Mouse (Mus musculus): Measurements from ENCODE around the gene Ube2v1. TPM values are rescaled to one million over a fixed set of nuclear protein-coding genes. Genes with fewer than 3 reads are reported as not detected.

Gene Ube2v1
- polyA plus RNA-seq, 1 experiment from 2014 or later, result 259 TPM

- no peak for ATAC-seq
- Histone ChIP-seq H3K4me3 (no peak overlapping the region), H3K9me3 (replicated peaks) (no peaks in the 10 kb centered on the region), H3K4me1 (peaks cover 50% of the 10 kb centered on the region), H3K36me3 (no peaks in the 10 kb centered on the region), H3K27ac (0 out of 2 replicates have a peak overlapping the region, but pooled peaks have one; percentile 15), H3K4me2 (no peak overlapping the region), H3K9ac (no peak overlapping the region), H3K27me3 (replicated peaks) (0 out of 2 replicates have a peak, but pooled peaks cover 5% of the 10 kb centered on the region)
- 45% methylated on average over 10 of the region's 10 CpGs for WGBS (ENCODE audit: insufficient replicate concordance)
Observed at GRCm38 (mm10) chr2:167583161-167583952, 48.5 kb downstream of the Ube2v1 start.

GRCm38 (mm10) chr2:167578521-167578920 is 53.4 kb downstream of the Ube2v1 start:
- H3K4me2 ChIP-seq, result no peak overlapping the region
- H3K4me1 ChIP-seq, result peaks cover 17% of the 10 kb centered on the region
- 0 out of 2 replicates have a peak, but pooled peaks cover 5% of the 10 kb centered on the region for H3K27me3 ChIP-seq (replicated peaks)
- WGBS (ENCODE audit: insufficient replicate concordance), result 37% methylated on average over 5 of the region's 5 CpGs
- H3K9me3 ChIP-seq (replicated peaks), result no peaks in the 10 kb centered on the region
- no peak overlapping the region for H3K27ac ChIP-seq
- ATAC-seq, result no peak
- H3K36me3 ChIP-seq, result no peaks in the 10 kb centered on the region
- H3K9ac ChIP-seq, result no peak overlapping the region
- no peak overlapping the region for H3K4me3 ChIP-seq

GRCm38 (mm10) chr2:167577186-167577785 is 54.6 kb downstream of the Ube2v1 start:
- Histone ChIP-seq H3K27me3 (replicated peaks) (0 out of 2 replicates have a peak, but pooled peaks cover 5% of the 10 kb centered on the region), H3K36me3 (no peaks in the 10 kb centered on the region), H3K4me3 (no peak overlapping the region), H3K4me1 (peaks cover 10% of the 10 kb centered on the region; the same call in 1 of the 2 replicates), H3K9me3 (replicated peaks) (no peaks in the 10 kb centered on the region), H3K9ac (no peak overlapping the region), H3K4me2 (no peak overlapping the region), H3K27ac (no peak overlapping the region)
- 51% methylated on average over 9 of the region's 9 CpGs for WGBS (ENCODE audit: insufficient replicate concordance)
- no peak for ATAC-seq

GRCm38 (mm10) chr2:167576121-167576620 is 55.7 kb downstream of the Ube2v1 start:
- Histone ChIP-seq H3K36me3 (no peaks in the 10 kb centered on the region), H3K27me3 (replicated peaks) (0 out of 2 replicates have a peak, but pooled peaks cover 3% of the 10 kb centered on the region), H3K27ac (no peak overlapping the region), H3K4me3 (no peak overlapping the region), H3K4me1 (peaks cover 10% of the 10 kb centered on the region; the same call in 1 of the 2 replicates), H3K9me3 (replicated peaks) (no peaks in the 10 kb centered on the region), H3K4me2 (no peak overlapping the region), H3K9ac (no peak overlapping the region)
- WGBS (ENCODE audit: insufficient replicate concordance), result 68% methylated on average over 8 of the region's 8 CpGs
- ATAC-seq, result no peak

GRCm38 (mm10) chr2:167575581-167575980 is 56.3 kb downstream of the Ube2v1 start:
- H3K4me2 ChIP-seq, result no peak overlapping the region
- H3K4me1 ChIP-seq, result peaks cover 10% of the 10 kb centered on the region; the same call in 1 of the 2 replicates
- WGBS (ENCODE audit: insufficient replicate concordance), result 75% methylated on average over 7 of the region's 7 CpGs
- ATAC-seq, result no peak
- no peak overlapping the region for H3K27ac ChIP-seq
- no peaks in the 10 kb centered on the region for H3K9me3 ChIP-seq (replicated peaks)
- no peaks in the 10 kb centered on the region for H3K36me3 ChIP-seq
- H3K4me3 ChIP-seq, result no peak overlapping the region
- no peak overlapping the region for H3K9ac ChIP-seq
- H3K27me3 ChIP-seq (replicated peaks), result no peaks in the 10 kb centered on the region

GRCm38 (mm10) chr2:167574814-167575213 is 57.1 kb downstream of the Ube2v1 start:
- no peak for ATAC-seq
- H3K4me1 ChIP-seq, result peaks cover 14% of the 10 kb centered on the region
- no peak overlapping the region for H3K4me2 ChIP-seq
- 57% methylated on average over 9 of the region's 9 CpGs for WGBS (ENCODE audit: insufficient replicate concordance)
- H3K36me3 ChIP-seq, result no peaks in the 10 kb centered on the region
- no peaks in the 10 kb centered on the region for H3K9me3 ChIP-seq (replicated peaks)
- H3K27ac ChIP-seq, result no peak overlapping the region
- H3K4me3 ChIP-seq, result no peak overlapping the region
- no peaks in the 10 kb centered on the region; the same call in 1 of the 2 replicates for H3K27me3 ChIP-seq (replicated peaks)
- H3K9ac ChIP-seq, result no peak overlapping the region

GRCm38 (mm10) chr2:167571442-167572220 is 60.3 kb downstream of the Ube2v1 start:
- Histone ChIP-seq H3K27ac (no peak overlapping the region), H3K9ac (no peak overlapping the region), H3K9me3 (replicated peaks) (no peaks in the 10 kb centered on the region), H3K36me3 (no peaks in the 10 kb centered on the region), H3K4me2 (no peak overlapping the region), H3K4me3 (no peak overlapping the region), H3K4me1 (peaks cover 8% of the 10 kb centered on the region; the same call in 1 of the 2 replicates), H3K27me3 (replicated peaks) (no peaks in the 10 kb centered on the region; the same call in 1 of the 2 replicates)
- WGBS (ENCODE audit: insufficient replicate concordance), result 81% methylated on average over 18 of the region's 18 CpGs
- ATAC-seq, result no peak

- Histone ChIP-seq H3K4me2 (no peak overlapping the region), H3K9me3 (replicated peaks) (no peaks in the 10 kb centered on the region), H3K4me1 (peaks cover 8% of the 10 kb centered on the region; the same call in 1 of the 2 replicates), H3K27me3 (replicated peaks) (no peaks in the 10 kb centered on the region; the same call in 1 of the 2 replicates), H3K4me3 (no peak overlapping the region), H3K27ac (no peak overlapping the region), H3K9ac (no peak overlapping the region), H3K36me3 (no peaks in the 10 kb centered on the region)
- WGBS (ENCODE audit: insufficient replicate concordance), result 71% methylated on average over 6 of the region's 6 CpGs
- ATAC-seq, result no peak
Observed at GRCm38 (mm10) chr2:167570815-167571214, 61.1 kb downstream of the Ube2v1 start.

GRCm38 (mm10) chr2:167569934-167570651 is 61.8 kb downstream of the Ube2v1 start:
- Histone ChIP-seq H3K27me3 (replicated peaks) (peaks cover 4% of the 10 kb centered on the region; the same call in 1 of the 2 replicates), H3K36me3 (no peaks in the 10 kb centered on the region)

GRCm38 (mm10) chr2:167568112-167568511 is 63.8 kb downstream of the Ube2v1 start:
- Histone ChIP-seq H3K9me3 (replicated peaks) (no peaks in the 10 kb centered on the region), H3K27me3 (replicated peaks) (peaks cover 15% of the 10 kb centered on the region; the same call in 1 of the 2 replicates), H3K27ac (no peak overlapping the region), H3K4me1 (peaks cover 22% of the 10 kb centered on the region; the same call in 1 of the 2 replicates), H3K36me3 (no peaks in the 10 kb centered on the region), H3K4me3 (no peak overlapping the region), H3K4me2 (no peak overlapping the region), H3K9ac (no peak overlapping the region)
- 56% methylated on average over 9 of the region's 9 CpGs for WGBS (ENCODE audit: insufficient replicate concordance)
- ATAC-seq, result no peak

More at GRCm38 (mm10) chr2:167569934-167570651, 61.8 kb downstream of the Ube2v1 start:
- WGBS (ENCODE audit: insufficient replicate concordance), result 44% methylated on average over 13 of the region's 13 CpGs
- Histone ChIP-seq H3K9ac (no peak overlapping the region), H3K4me1 (peaks cover 8% of the 10 kb centered on the region; the same call in 1 of the 2 replicates), H3K4me3 (no peak overlapping the region), H3K4me2 (no peak overlapping the region), H3K27ac (no peak overlapping the region), H3K9me3 (replicated peaks) (no peaks in the 10 kb centered on the region)
- no peak for ATAC-seq

GRCm38 (mm10) chr2:167565682-167566081 is 66.2 kb downstream of the Ube2v1 start:
- Histone ChIP-seq H3K4me1 (peaks cover 22% of the 10 kb centered on the region; the same call in 1 of the 2 replicates), H3K4me3 (peak overlapping the region; percentile 17; the same call in 1 of the 2 replicates)

More at GRCm38 (mm10) chr2:167565682-167566081, 66.2 kb downstream of the Ube2v1 start:
- ATAC-seq, result peak; percentile 12; the same call in 1 of the 2 replicates
- Histone ChIP-seq H3K36me3 (no peaks in the 10 kb centered on the region), H3K9me3 (replicated peaks) (no peaks in the 10 kb centered on the region), H3K27me3 (replicated peaks) (peaks cover 38% of the 10 kb centered on the region), H3K4me2 (peak overlapping the region; percentile 35), H3K27ac (peak overlapping the region; percentile 76), H3K9ac (peak overlapping the region; percentile 27)
- 27% methylated on average over 19 of the region's 19 CpGs for WGBS (ENCODE audit: insufficient replicate concordance)

Data from liver, embryonic 12.5 days (tissue).